Mouse (Mus musculus) forebrain, postnatal 0 days (tissue): ENCODE results near the gene Mdga1. TPM values are rescaled to one million over a fixed set of nuclear protein-coding genes. Genes with fewer than 3 reads are reported as not detected.

ENCODE experiments used
- ATAC-seq: fragments of 200-750 bp; cut with Nextera tagmentation; 2 replicates; pipeline ENCODE4 v1.8.0; 2017; ENCODE audit warnings: mild to moderate bottlenecking, moderate library complexity
- DNase-seq: peaks from one replicate; pipeline ENCODE4 v3.0.0-alpha.2; 2015
- H3K27ac ChIP-seq: fragments of 300-500 bp; sonication (generic); 2 replicates; pipeline ENCODE4 v1.5.1; 2014; ENCODE audit warnings: low read depth, mild to moderate bottlenecking, antibody characterized with exemption, low read length, moderate library complexity, mixed read lengths
- H3K27me3 ChIP-seq: fragments of 300-500 bp; sonication (generic); 2 replicates; pipeline ENCODE4 v1.6.1; 2014; ENCODE audit warnings: mild to moderate bottlenecking, low read length, mixed read lengths; ENCODE audit not compliant: insufficient read depth
- H3K36me3 ChIP-seq: fragments of 300-500 bp; sonication (generic); 2 replicates; pipeline ENCODE4 v1.6.1; 2014; ENCODE audit warnings: mild to moderate bottlenecking, moderate library complexity; ENCODE audit not compliant: insufficient read depth
- H3K4me1 ChIP-seq: fragments of 300-500 bp; sonication (generic); 2 replicates; pipeline ENCODE4 v1.6.1; 2014; ENCODE audit warnings: antibody characterized with exemption; ENCODE audit not compliant: insufficient read depth
- H3K4me2 ChIP-seq: fragments of 300-500 bp; sonication (generic); 2 replicates; pipeline ENCODE4 v1.6.1; 2014; ENCODE audit warnings: low read depth, mild to moderate bottlenecking, moderate library complexity
- H3K4me3 ChIP-seq: fragments of 300-500 bp; sonication (generic); 2 replicates; pipeline ENCODE4 v1.5.1; 2014; ENCODE audit warnings: low read depth, low read length, mixed read lengths
- H3K9ac ChIP-seq: fragments of 300-500 bp; sonication (generic); 2 replicates; pipeline ENCODE4 v1.6.1; 2014; ENCODE audit warnings: mild to moderate bottlenecking
- H3K9me3 ChIP-seq: fragments of 300-500 bp; sonication (generic); 2 replicates; pipeline ENCODE4 v1.6.1; 2016; ENCODE audit warnings: low read length
- CTCF ChIP-seq: sonication (generic); IDR thresholded peaks from 2 replicates; pipeline ENCODE4 v1.5.1; 2016; ENCODE audit warnings: antibody characterized with exemption, control low read depth, low read depth
- WGBS: fragments of 180-500 bp; shearing (Covaris S2); extraction: QIAGEN DNeasy Blood & Tissue Kit; methylation state at CpG from one replicate; pipeline ENCODE4 v1.1.7; 2014; 5-methylcytosine and 5-hydroxymethylcytosine counted together
- polyA plus RNA-seq: library from polyadenylated mRNA; unstranded; fragments of >200 nt; fragmentation: Nextera tagmentation; extraction: Ambion mirVana; gene quantifications from 2 replicates; pipeline ENCODE4 v1.2.1, GENCODE M21; 2015
- total RNA-seq: library from RNA; depleted of rRNA; stranded (reverse); fragments of >200 nt; gene quantifications from 2 replicates; pipeline ENCODE4 v1.2.3, GENCODE M21; 2014

Gene Mdga1
- total and polyA plus RNA-seq, 2 experiments from 2014 or later: 10.9 to 45.7 TPM

- Histone ChIP-seq H3K4me1 (0 out of 2 replicates have a peak, but pooled peaks cover 5% of the 10 kb centered on the region), H3K27ac (no peak overlapping the region), H3K9ac (no peak overlapping the region), H3K36me3 (no peaks in the 10 kb centered on the region), H3K9me3 (no peaks in the 10 kb centered on the region), H3K4me2 (no peak overlapping the region), H3K4me3 (no peak overlapping the region), H3K27me3 (no peaks in the 10 kb centered on the region)
- no peak for TF ChIP-seq CTCF
- WGBS: 79% methylated on average over 7 of the region's 7 CpGs
- no peak for DNase-seq
- no peak for ATAC-seq
These were observed 15.0 kb upstream of the Mdga1 start for GRCm38 (mm10) chr17:29984931-29985330.

DNA sequence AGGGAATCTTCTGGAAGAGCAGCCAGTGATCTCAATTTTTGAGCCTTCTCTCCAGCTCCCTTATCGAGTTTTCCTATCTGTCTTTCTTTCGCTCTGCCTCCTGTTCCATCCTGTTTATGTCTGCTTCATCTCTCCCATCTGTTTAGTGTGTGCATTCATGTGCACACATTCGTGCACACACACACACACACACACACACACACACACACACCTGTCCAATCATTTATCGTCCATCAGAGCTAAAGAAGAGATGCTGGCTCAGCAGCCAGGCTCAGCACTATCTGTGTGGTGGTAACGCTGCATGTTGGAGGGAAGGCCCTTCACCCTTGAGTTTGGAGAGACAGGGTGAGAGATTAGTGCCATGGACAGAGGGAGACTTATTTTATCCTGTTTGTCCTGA is 13.3 kb upstream of the Mdga1 start:
- DNase-seq (no peak), ATAC-seq (no peak)
- Histone ChIP-seq H3K4me2 (no peak overlapping the region), H3K9me3 (no peaks in the 10 kb centered on the region), H3K9ac (no peak overlapping the region), H3K36me3 (no peaks in the 10 kb centered on the region), H3K27me3 (no peaks in the 10 kb centered on the region), H3K4me1 (0 out of 2 replicates have a peak, but pooled peaks cover 5% of the 10 kb centered on the region), H3K27ac (no peak overlapping the region), H3K4me3 (no peak overlapping the region)
- WGBS: 61% methylated on average over 5 of the region's 5 CpGs
- no peak for TF ChIP-seq CTCF

GRCm38 (mm10) chr17:29981568-29981967 is 11.7 kb upstream of the Mdga1 start:
- DNase-seq (no peak), ATAC-seq (no peak)
- H3K4me2 ChIP-seq: no peak overlapping the region
- no peaks in the 10 kb centered on the region for H3K27me3 ChIP-seq
- H3K9ac ChIP-seq: no peak overlapping the region
- H3K4me1 ChIP-seq: 0 out of 2 replicates have a peak, but pooled peaks cover 5% of the 10 kb centered on the region
- no peaks in the 10 kb centered on the region for H3K36me3 ChIP-seq
- no peak for TF ChIP-seq CTCF
- no peak overlapping the region for H3K4me3 ChIP-seq
- H3K27ac ChIP-seq: no peak overlapping the region
- H3K9me3 ChIP-seq: no peaks in the 10 kb centered on the region
- WGBS: 67% methylated on average over 8 of the region's 8 CpGs

- H3K27me3 ChIP-seq: no peaks in the 10 kb centered on the region
- ATAC-seq: no peak
- 83% methylated on average over 7 of the region's 7 CpGs for WGBS
These were observed 10.0 kb upstream of the Mdga1 start for GRCm38 (mm10) chr17:29979841-29980240.

DNA sequence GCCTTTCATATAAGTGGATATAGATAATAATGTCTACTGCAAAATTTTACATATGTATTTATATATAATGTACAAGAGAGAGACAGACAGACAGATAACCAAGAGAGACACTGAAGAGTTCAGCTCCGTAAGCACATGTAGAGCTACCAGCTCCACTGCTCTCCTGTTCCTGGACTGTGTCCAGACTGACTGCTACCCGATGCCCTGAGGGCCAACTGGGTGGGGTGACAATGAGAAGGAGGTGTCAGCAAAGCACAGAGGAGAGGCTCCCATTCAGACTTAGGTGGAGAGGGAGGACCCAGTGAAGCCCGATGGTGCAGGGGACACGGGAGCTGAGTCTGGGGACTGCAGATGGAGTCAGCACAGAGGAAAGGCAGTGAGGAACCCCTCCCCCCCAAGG is 9.1 kb upstream of the Mdga1 start:
- DNase-seq: no peak
- Histone ChIP-seq H3K4me1 (no peaks in the 10 kb centered on the region), H3K27ac (no peak overlapping the region), H3K36me3 (no peaks in the 10 kb centered on the region), H3K9me3 (no peaks in the 10 kb centered on the region), H3K9ac (no peak overlapping the region), H3K4me3 (no peak overlapping the region), H3K27me3 (no peaks in the 10 kb centered on the region), H3K4me2 (no peak overlapping the region)
- WGBS: 45% methylated on average over 4 of the region's 4 CpGs
- ATAC-seq: no peak
- TF ChIP-seq CTCF: no peak

More at GRCm38 (mm10) chr17:29979841-29980240, 10.0 kb upstream of the Mdga1 start:
- Histone ChIP-seq H3K4me3 (no peak overlapping the region), H3K4me1 (0 out of 2 replicates have a peak, but pooled peaks cover 3% of the 10 kb centered on the region), H3K36me3 (no peaks in the 10 kb centered on the region), H3K4me2 (no peak overlapping the region), H3K27ac (no peak overlapping the region), H3K9ac (no peak overlapping the region), H3K9me3 (no peaks in the 10 kb centered on the region)
- no peak for DNase-seq
- no peak for TF ChIP-seq CTCF

DNA sequence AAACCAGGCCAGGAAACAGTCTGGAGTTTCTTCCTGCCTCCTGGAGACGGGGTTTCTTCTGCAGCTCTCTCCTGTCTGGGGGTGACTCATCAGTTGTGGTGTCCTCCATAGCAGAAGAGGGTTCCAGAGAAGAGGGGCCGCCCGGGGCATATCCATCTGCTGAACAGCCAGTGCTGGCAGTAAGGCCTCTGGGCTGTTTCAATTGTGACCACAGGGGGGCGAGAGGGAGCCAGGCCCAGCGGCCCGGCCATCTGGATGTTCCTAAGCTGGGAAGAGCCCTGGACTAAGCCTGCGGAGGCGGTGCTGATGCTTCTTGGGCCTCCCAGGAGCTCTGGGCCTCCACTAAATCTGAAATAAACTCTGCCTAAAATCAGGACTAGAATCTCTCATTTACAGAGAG is 5.8 kb upstream of the Mdga1 start:
- ATAC-seq (peak; percentile 80), DNase-seq (peak; percentile 87)
- no peak overlapping the region for H3K4me2 ChIP-seq
- no peaks in the 10 kb centered on the region for H3K4me1 ChIP-seq
- WGBS: 6% methylated on average over 8 of the region's 8 CpGs
- no peaks in the 10 kb centered on the region for H3K27me3 ChIP-seq
- no peak overlapping the region for H3K9ac ChIP-seq
- H3K36me3 ChIP-seq: no peaks in the 10 kb centered on the region
- peak; percentile 89 for TF ChIP-seq CTCF
- H3K27ac ChIP-seq: no peak overlapping the region
- H3K9me3 ChIP-seq: no peaks in the 10 kb centered on the region
- no peak overlapping the region for H3K4me3 ChIP-seq

DNA sequence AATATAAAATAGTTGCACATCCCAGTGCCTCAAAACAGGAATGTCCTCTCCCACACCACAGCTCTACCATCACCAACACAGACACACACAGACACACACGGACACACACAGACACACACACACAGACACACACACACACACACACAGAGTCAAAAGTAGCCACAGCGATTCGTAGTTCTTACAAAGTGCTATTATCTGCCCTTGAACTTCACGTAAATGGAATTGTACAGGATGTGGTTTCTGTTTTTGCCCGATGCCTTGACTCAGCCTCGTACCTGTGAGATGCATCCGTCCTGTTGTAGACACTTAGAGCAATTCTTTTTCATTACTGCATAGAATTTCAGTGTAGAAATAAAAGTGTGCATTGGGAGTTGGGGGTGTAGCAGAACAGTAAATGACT is 3.3 kb upstream of the Mdga1 start:
- no peak for ATAC-seq
- no peaks in the 10 kb centered on the region for H3K9me3 ChIP-seq
- H3K36me3 ChIP-seq: no peaks in the 10 kb centered on the region
- H3K9ac ChIP-seq: no peak overlapping the region
- no peak overlapping the region for H3K27ac ChIP-seq
- no peaks in the 10 kb centered on the region for H3K27me3 ChIP-seq
- no peak overlapping the region for H3K4me3 ChIP-seq
- H3K4me2 ChIP-seq: no peak overlapping the region
- no peaks in the 10 kb centered on the region for H3K4me1 ChIP-seq
- 92% methylated on average over 7 of the region's 7 CpGs for WGBS
- TF ChIP-seq CTCF: no peak
- no peak for DNase-seq
